Mouse (Mus musculus): Measurements from ENCODE around the gene Pigm. TPM values are rescaled to one million over a fixed set of nuclear protein-coding genes. Genes with fewer than 3 reads are reported as not detected.

The Pigm gene
- total and polyA plus RNA-seq, 3 experiments = 9.2 to 11.2 (median 10.4) TPM

GRCm38 (mm10) chr1:172413491-172414230, 37.3 kb downstream of the Pigm start:
- no peak for DNase-seq

- no peak for DNase-seq
These were observed 37.9 kb downstream of the Pigm start for GRCm38 (mm10) chr1:172414231-172414585.

GRCm38 (mm10) chr1:172415061-172415460, 38.7 kb downstream of the Pigm start:
- DNase-seq = no peak

- no peak for DNase-seq
These were observed 41.8 kb downstream of the Pigm start for GRCm38 (mm10) chr1:172418173-172418572.

- no peak for DNase-seq
These were observed 42.3 kb downstream of the Pigm start for GRCm38 (mm10) chr1:172418642-172419041.

- no peak for DNase-seq
These were observed 43.8 kb downstream of the Pigm start for GRCm38 (mm10) chr1:172420181-172420580.

- DNase-seq = no peak
These were observed 47.0 kb downstream of the Pigm start for GRCm38 (mm10) chr1:172423393-172423792.

GRCm38 (mm10) chr1:172426419-172426818, 50.1 kb downstream of the Pigm start:
- no peak for DNase-seq

GRCm38 (mm10) chr1:172427841-172428240, 51.5 kb downstream of the Pigm start:
- no peak for DNase-seq

GRCm38 (mm10) chr1:172428614-172429013, 52.3 kb downstream of the Pigm start:
- no peak for DNase-seq

GRCm38 (mm10) chr1:172430731-172431220, 54.4 kb downstream of the Pigm start:
- no peak for DNase-seq

- DNase-seq = peak; percentile 25
These were observed 55.7 kb downstream of the Pigm start for GRCm38 (mm10) chr1:172431836-172432586.

- no peak for DNase-seq
These were observed 56.2 kb downstream of the Pigm start for GRCm38 (mm10) chr1:172432587-172432955.

- no peak for DNase-seq
These were observed 56.9 kb downstream of the Pigm start for GRCm38 (mm10) chr1:172433012-172433850.

Other genes starting within 250 kb of the Pigm start
- gene Pex19, start 249.8 kb upstream of the Pigm start, total RNA-seq (2021) = 100 to 1,000 TPM; 112 to 114 TPM
- 104 and 114 TPM in 2 replicates for gene Pex19, start 249.8 kb upstream of the Pigm start, polyA plus RNA-seq (2012; rRNA removed)
- gene Dcaf8, start 228.5 kb upstream of the Pigm start, total RNA-seq (2021) = 100 to 1,000 TPM; 110 to 120 TPM
- 61.1 and 64.8 TPM in 2 replicates for gene Dcaf8, start 228.5 kb upstream of the Pigm start, polyA plus RNA-seq (2012; rRNA removed)
- 10 to 100 TPM; 68.0 to 71.3 TPM for gene Pea15a, start 169.7 kb upstream of the Pigm start, total RNA-seq (2021)
- gene Pea15a, start 169.7 kb upstream of the Pigm start, polyA plus RNA-seq (2012; rRNA removed) = 22.1 and 24.5 TPM in 2 replicates
- under 1 TPM; 0.31 to 0.46 TPM for gene Casq1, start 156.7 kb upstream of the Pigm start, total RNA-seq (2021)
- gene Casq1, start 156.7 kb upstream of the Pigm start, polyA plus RNA-seq (2012; rRNA removed) = 0.13 and 0.24 TPM in 2 replicates
- 1 to 10 TPM in 1 of 2 experiments, under 1 TPM in 1; 0.62 to 3.6 TPM for gene Atp1a4, start 118.1 kb upstream of the Pigm start, total RNA-seq (2021)
- gene Atp1a4, start 118.1 kb upstream of the Pigm start, polyA plus RNA-seq (2012; rRNA removed) = 0.90 and 0.91 TPM in 2 replicates
- gene Igsf8, start 114.9 kb upstream of the Pigm start, total RNA-seq (2021) = 10 to 100 TPM; 32.2 to 38.3 TPM
- 109 and 126 TPM in 2 replicates for gene Igsf8, start 114.9 kb upstream of the Pigm start, polyA plus RNA-seq (2012; rRNA removed)
- gene Atp1a2, start 78.5 kb upstream of the Pigm start, total RNA-seq (2021) = 100 to 1,000 TPM; 126 to 247 TPM
- 57.3 and 85.0 TPM in 2 replicates for gene Atp1a2, start 78.5 kb upstream of the Pigm start, polyA plus RNA-seq (2012; rRNA removed)
- under 1 TPM; 0.09 to 0.17 TPM for gene Kcnj9, start 47.2 kb upstream of the Pigm start, total RNA-seq (2021)
- 0.67 and 0.85 TPM in 2 replicates for gene Kcnj9, start 47.2 kb upstream of the Pigm start, polyA plus RNA-seq (2012; rRNA removed)
- 1 to 10 TPM; 1.0 to 1.1 TPM for gene Kcnj10, start 35.3 kb upstream of the Pigm start, total RNA-seq (2021)
- gene Kcnj10, start 35.3 kb upstream of the Pigm start, polyA plus RNA-seq (2012; rRNA removed) = 0.99 and 1.1 TPM in 2 replicates
- gene Slamf9, start 98.8 kb downstream of the Pigm start, total RNA-seq (2021) = 1 to 10 TPM; 3.2 to 7.9 TPM
- gene Slamf9, start 98.8 kb downstream of the Pigm start, polyA plus RNA-seq (2012; rRNA removed) = 4.5 and 4.9 TPM in 2 replicates
- gene Igsf9, start 105.2 kb downstream of the Pigm start, total RNA-seq (2021) = 1 to 10 TPM in 1 of 2 experiments, under 1 TPM in 1; 0.78 to 3.8 TPM
- gene Igsf9, start 105.2 kb downstream of the Pigm start, polyA plus RNA-seq (2012; rRNA removed) = 7.4 and 7.9 TPM in 2 replicates
- gene Tagln2, start 123.5 kb downstream of the Pigm start, total RNA-seq (2021) = 100 to 1,000 TPM in 1 of 2 experiments, 10 to 100 TPM in 1; 60.9 to 108 TPM
- 89.5 and 121 TPM in 2 replicates for gene Tagln2, start 123.5 kb downstream of the Pigm start, polyA plus RNA-seq (2012; rRNA removed)
- under 1 TPM; 0.31 to 0.37 TPM for gene Cfap45, start 144.3 kb downstream of the Pigm start, total RNA-seq (2021)
- 0.15 TPM in 1 of 2 replicates, not detected in the other for gene Cfap45, start 144.3 kb downstream of the Pigm start, polyA plus RNA-seq (2012; rRNA removed)
- gene Vsig8, start 179.4 kb downstream of the Pigm start, total RNA-seq (2021) = under 1 TPM; 0.24 to 0.61 TPM
- 1.6 and 2.1 TPM in 2 replicates for gene Vsig8, start 179.4 kb downstream of the Pigm start, polyA plus RNA-seq (2012; rRNA removed)
- 1 to 10 TPM in 1 of 2 experiments, under 1 TPM in 1; 0.49 to 1.1 TPM for gene Slamf8, start 214.0 kb downstream of the Pigm start, total RNA-seq (2021)
- gene Slamf8, start 214.0 kb downstream of the Pigm start, polyA plus RNA-seq (2012; rRNA removed) = 0.98 and 1.1 TPM in 2 replicates
- gene Fcrl6, start 226.0 kb downstream of the Pigm start, total RNA-seq (2021) = not detected
- not detected in 2 replicates for gene Fcrl6, start 226.0 kb downstream of the Pigm start, polyA plus RNA-seq (2012; rRNA removed)